Mouse (Mus musculus) midbrain, embryonic 16.5 days (tissue): Measurements from ENCODE around the gene Gm20503. TPM values are rescaled to one million over a fixed set of nuclear protein-coding genes. Genes with fewer than 3 reads are reported as not detected.

Experiments used
- ATAC-seq: fragments of 200-750 bp; cut with Nextera tagmentation; 2 replicates; pipeline ENCODE4 v1.8.0; 2017; ENCODE audit warnings: moderate TSS enrichment
- H3K27ac ChIP-seq: fragments of 300-500 bp; sonication (generic); 2 replicates; pipeline ENCODE4 v1.5.1; 2014; ENCODE audit warnings: mild to moderate bottlenecking, low read length, mixed read lengths
- H3K27me3 ChIP-seq: fragments of 300-500 bp; sonication (generic); 2 replicates; pipeline ENCODE4 v1.6.1; 2014; ENCODE audit warnings: low read depth, low read length, mixed read lengths; ENCODE audit not compliant: control insufficient read depth, insufficient read depth
- H3K36me3 ChIP-seq: fragments of 300-500 bp; sonication (generic); 2 replicates; pipeline ENCODE4 v1.6.1; 2014; ENCODE audit warnings: mild to moderate bottlenecking, low read length, moderate library complexity, mixed read lengths; ENCODE audit not compliant: control insufficient read depth, insufficient read depth
- H3K4me1 ChIP-seq: fragments of 300-500 bp; sonication (generic); 2 replicates; pipeline ENCODE4 v1.6.1; 2014; ENCODE audit warnings: mild to moderate bottlenecking, low read length, mixed read lengths; ENCODE audit not compliant: control insufficient read depth, insufficient read depth
- H3K4me2 ChIP-seq: fragments of 300-500 bp; sonication (generic); 2 replicates; pipeline ENCODE4 v1.6.1; 2014; ENCODE audit warnings: mild to moderate bottlenecking, low read length, mixed read lengths
- H3K4me3 ChIP-seq: fragments of 300-500 bp; sonication (generic); 2 replicates; pipeline ENCODE4 v1.5.1; 2014; ENCODE audit warnings: low read depth, mild to moderate bottlenecking, low read length, moderate library complexity, mixed read lengths
- H3K9ac ChIP-seq: fragments of 300-500 bp; sonication (generic); 2 replicates; pipeline ENCODE4 v1.6.1; 2014; ENCODE audit warnings: low read depth, low read length, mixed read lengths
- H3K9me3 ChIP-seq: fragments of 300-500 bp; sonication (generic); replicated peaks from 2 replicates; pipeline ENCODE4 v1.6.1; 2014; ENCODE audit warnings: mild to moderate bottlenecking, low read length, mixed read lengths; ENCODE audit not compliant: control insufficient read depth, poor library complexity, severe bottlenecking
- WGBS: fragments of 180-500 bp; shearing (Covaris S2); extraction: QIAGEN DNeasy Blood & Tissue Kit; methylation state at CpG from one replicate; pipeline ENCODE4 v1.1.7; 2014; 5-methylcytosine and 5-hydroxymethylcytosine counted together
- polyA plus RNA-seq: library from polyadenylated mRNA; unstranded; fragments of >200 nt; fragmentation: Nextera tagmentation; extraction: Ambion mirVana; gene quantifications from 2 replicates; pipeline ENCODE4 v1.2.1, GENCODE M21; 2015

Gene Gm20503
- polyA plus RNA-seq, 1 experiment from 2014 or later = 7.6 TPM

GRCm38 (mm10) chr4:59015181-59015580, 12.2 kb downstream of the Gm20503 start:
- Histone ChIP-seq H3K9ac (no peak overlapping the region), H3K4me3 (no peak overlapping the region), H3K4me2 (no peak overlapping the region), H3K27ac (no peak overlapping the region), H3K36me3 (peaks cover 13% of the 10 kb centered on the region), H3K27me3 (no peaks in the 10 kb centered on the region), H3K4me1 (no peaks in the 10 kb centered on the region; the same call in 1 of the 2 replicates), H3K9me3 (no peaks in the 10 kb centered on the region)
- WGBS = 87% methylated on average over 3 of the region's 3 CpGs
- no peak for ATAC-seq

- Histone ChIP-seq H3K4me1 (no peaks in the 10 kb centered on the region; the same call in 1 of the 2 replicates), H3K9me3 (no peaks in the 10 kb centered on the region), H3K4me3 (no peak overlapping the region), H3K9ac (no peak overlapping the region), H3K27ac (no peak overlapping the region), H3K27me3 (no peaks in the 10 kb centered on the region), H3K36me3 (peaks cover 15% of the 10 kb centered on the region), H3K4me2 (no peak overlapping the region)
- no peak for ATAC-seq
- 94% methylated on average over 2 of the region's 2 CpGs for WGBS
Measured at GRCm38 (mm10) chr4:59016922-59017321, 13.9 kb downstream of the Gm20503 start.

- Histone ChIP-seq H3K4me3 (peak overlapping the region; percentile 85), H3K27ac (peak overlapping the region; percentile 96), H3K36me3 (no peaks in the 10 kb centered on the region), H3K9ac (no peak overlapping the region), H3K9me3 (no peaks in the 10 kb centered on the region), H3K4me1 (peaks cover 9% of the 10 kb centered on the region), H3K27me3 (no peaks in the 10 kb centered on the region), H3K4me2 (peak overlapping the region; percentile 66)
- ATAC-seq = peak; percentile 52
- WGBS = 79% methylated on average over 10 of the region's 10 CpGs
Measured at GRCm38 (mm10) chr4:59034325-59034917, 31.4 kb downstream of the Gm20503 start.

- Histone ChIP-seq H3K4me2 (peak within 1 kb of the TSS; percentile 66), H3K9ac (peak within 1 kb of the TSS; percentile 96), H3K36me3 (0 out of 2 replicates have a peak, but pooled peaks cover 2% of the 10 kb centered on the region), H3K27me3 (no peaks in the 10 kb centered on the region), H3K4me3 (peak within 1 kb of the TSS; percentile 85), H3K4me1 (peaks cover 9% of the 10 kb centered on the region), H3K27ac (peak within 1 kb of the TSS; percentile 96), H3K9me3 (no peaks in the 10 kb centered on the region)
- WGBS = 5% methylated on average over 69 of the region's 76 CpGs
- peak; percentile 89 for ATAC-seq
Measured at GRCm38 (mm10) chr4:59034918-59035785, 32.1 kb downstream of the Gm20503 start, which contains the start of gene Gng10. Gene Gng10, plus strand, starts transcription at chr4:59035088.

GRCm38 (mm10) chr4:59035786-59036350, 32.9 kb downstream of the Gm20503 start:
- Histone ChIP-seq H3K36me3 (0 out of 2 replicates have a peak, but pooled peaks cover 3% of the 10 kb centered on the region), H3K9me3 (no peaks in the 10 kb centered on the region), H3K4me3 (peak overlapping the region; percentile 85), H3K4me2 (peak overlapping the region; percentile 66), H3K27me3 (no peaks in the 10 kb centered on the region), H3K4me1 (peaks cover 9% of the 10 kb centered on the region), H3K27ac (peak overlapping the region; percentile 96), H3K9ac (peak overlapping the region; percentile 96)
- 54% methylated on average over 18 of the region's 18 CpGs for WGBS
- peak; percentile 51 for ATAC-seq

- H3K4me2 ChIP-seq = peak overlapping the region; percentile 66
- no peak overlapping the region for H3K9ac ChIP-seq
- ATAC-seq = no peak
- no peaks in the 10 kb centered on the region for H3K9me3 ChIP-seq
- no peak overlapping the region for H3K27ac ChIP-seq
- H3K4me1 ChIP-seq = peaks cover 9% of the 10 kb centered on the region
- H3K4me3 ChIP-seq = peak overlapping the region; percentile 85; the same call in 1 of the 2 replicates
- 0 out of 2 replicates have a peak, but pooled peaks cover 3% of the 10 kb centered on the region for H3K36me3 ChIP-seq
- no peaks in the 10 kb centered on the region for H3K27me3 ChIP-seq
- WGBS = 52% methylated on average over 13 of the region's 13 CpGs
Measured at GRCm38 (mm10) chr4:59036490-59037127, 33.6 kb downstream of the Gm20503 start.

GRCm38 (mm10) chr4:59037525-59037924, 34.5 kb downstream of the Gm20503 start:
- Histone ChIP-seq H3K4me1 (peaks cover 9% of the 10 kb centered on the region), H3K27me3 (no peaks in the 10 kb centered on the region), H3K36me3 (0 out of 2 replicates have a peak, but pooled peaks cover 3% of the 10 kb centered on the region), H3K9ac (no peak overlapping the region), H3K27ac (no peak overlapping the region), H3K4me3 (no peak overlapping the region), H3K4me2 (no peak overlapping the region), H3K9me3 (no peaks in the 10 kb centered on the region)
- WGBS = 74% methylated on average over 3 of the region's 3 CpGs
- ATAC-seq = no peak

GRCm38 (mm10) chr4:59040397-59041287, 37.6 kb downstream of the Gm20503 start:
- H3K4me3 ChIP-seq = no peak overlapping the region
- no peak overlapping the region for H3K4me2 ChIP-seq
- 0 out of 2 replicates have a peak, but pooled peaks cover 6% of the 10 kb centered on the region for H3K36me3 ChIP-seq
- no peaks in the 10 kb centered on the region for H3K27me3 ChIP-seq
- no peaks in the 10 kb centered on the region for H3K9me3 ChIP-seq
- no peak overlapping the region for H3K27ac ChIP-seq
- peaks cover 7% of the 10 kb centered on the region for H3K4me1 ChIP-seq
- no peak overlapping the region for H3K9ac ChIP-seq
- 93% methylated on average over 11 of the region's 11 CpGs for WGBS
- ATAC-seq = no peak
